Mouse (Mus musculus): Measurements from ENCODE around the gene Lrrc1. TPM values are rescaled to one million over a fixed set of nuclear protein-coding genes. Genes with fewer than 3 reads are reported as not detected.
A peak's percentile ranks its signal among the peaks of the same experiment; 100 is the strongest.

Gene Lrrc1
- polyA plus RNA-seq, 1 experiment from 2014 or later, result 9.4 TPM

GRCm38 (mm10) chr9:77539232-77539631 is 5.4 kb downstream of the Lrrc1 start:
- 95% methylated on average over 9 of the region's 9 CpGs for WGBS
- Histone ChIP-seq H3K4me1 (peaks cover 47% of the 10 kb centered on the region), H3K4me3 (no peak overlapping the region), H3K9me3 (no peaks in the 10 kb centered on the region), H3K27ac (replicated peaks) (no peak overlapping the region), H3K36me3 (no peaks in the 10 kb centered on the region), H3K9ac (replicated peaks) (no peak overlapping the region), H3K4me2 (replicated peaks) (no peak overlapping the region), H3K27me3 (no peaks in the 10 kb centered on the region)
- no peak for ATAC-seq (replicated peaks)

- Histone ChIP-seq H3K9me3 (no peaks in the 10 kb centered on the region), H3K9ac (replicated peaks) (no peak overlapping the region), H3K4me2 (replicated peaks) (no peak overlapping the region), H3K36me3 (no peaks in the 10 kb centered on the region), H3K27me3 (no peaks in the 10 kb centered on the region), H3K4me3 (no peak overlapping the region), H3K4me1 (peaks cover 37% of the 10 kb centered on the region), H3K27ac (replicated peaks) (no peak overlapping the region)
- 86% methylated on average over 10 of the region's 10 CpGs for WGBS
- ATAC-seq (replicated peaks), result no peak
Observed at GRCm38 (mm10) chr9:77537357-77537756, 7.3 kb downstream of the Lrrc1 start.

- Histone ChIP-seq H3K4me2 (replicated peaks) (no peak overlapping the region), H3K36me3 (no peaks in the 10 kb centered on the region), H3K27ac (replicated peaks) (no peak overlapping the region), H3K9ac (replicated peaks) (no peak overlapping the region), H3K9me3 (no peaks in the 10 kb centered on the region), H3K27me3 (no peaks in the 10 kb centered on the region), H3K4me1 (peaks cover 32% of the 10 kb centered on the region), H3K4me3 (no peak overlapping the region)
- WGBS, result 75% methylated on average over 7 of the region's 7 CpGs
- no peak for ATAC-seq (replicated peaks)
Observed at GRCm38 (mm10) chr9:77536832-77537231, 7.8 kb downstream of the Lrrc1 start.

- WGBS, result 39% methylated on average over 6 of the region's 6 CpGs
- H3K9ac ChIP-seq (replicated peaks), result no peak overlapping the region
- no peak for ATAC-seq (replicated peaks)
- no peaks in the 10 kb centered on the region for H3K27me3 ChIP-seq
- H3K4me1 ChIP-seq, result peaks cover 32% of the 10 kb centered on the region
- no peak overlapping the region for H3K27ac ChIP-seq (replicated peaks)
- H3K4me3 ChIP-seq, result no peak overlapping the region
- no peaks in the 10 kb centered on the region for H3K36me3 ChIP-seq
- no peaks in the 10 kb centered on the region for H3K9me3 ChIP-seq
- H3K4me2 ChIP-seq (replicated peaks), result no peak overlapping the region
Observed at GRCm38 (mm10) chr9:77536286-77536685, 8.4 kb downstream of the Lrrc1 start.

GRCm38 (mm10) chr9:77535021-77535744 is 9.5 kb downstream of the Lrrc1 start:
- H3K27ac ChIP-seq (replicated peaks), result no peak overlapping the region
- no peaks in the 10 kb centered on the region for H3K27me3 ChIP-seq
- no peak overlapping the region for H3K9ac ChIP-seq (replicated peaks)
- H3K36me3 ChIP-seq, result no peaks in the 10 kb centered on the region
- ATAC-seq (replicated peaks), result peak; percentile 53
- peak overlapping the region; percentile 21 for H3K4me2 ChIP-seq (replicated peaks)
- no peaks in the 10 kb centered on the region for H3K9me3 ChIP-seq
- peaks cover 32% of the 10 kb centered on the region for H3K4me1 ChIP-seq
- WGBS, result 18% methylated on average over 17 of the region's 17 CpGs
- 0 out of 2 replicates have a peak overlapping the region, but pooled peaks have one; percentile 5 for H3K4me3 ChIP-seq

- Histone ChIP-seq H3K4me3 (no peak overlapping the region), H3K27ac (replicated peaks) (no peak overlapping the region), H3K4me2 (replicated peaks) (no peak overlapping the region), H3K27me3 (no peaks in the 10 kb centered on the region), H3K9ac (replicated peaks) (no peak overlapping the region), H3K9me3 (no peaks in the 10 kb centered on the region), H3K36me3 (no peaks in the 10 kb centered on the region), H3K4me1 (peaks cover 14% of the 10 kb centered on the region)
- WGBS, result 84% methylated on average over 5 of the region's 5 CpGs
- ATAC-seq (replicated peaks), result no peak
Observed at GRCm38 (mm10) chr9:77528379-77529041, 16.2 kb downstream of the Lrrc1 start.

- H3K9ac ChIP-seq (replicated peaks), result no peak overlapping the region
- ATAC-seq (replicated peaks), result no peak
- peaks cover 14% of the 10 kb centered on the region for H3K4me1 ChIP-seq
- no peak overlapping the region for H3K4me3 ChIP-seq
- no peak overlapping the region for H3K4me2 ChIP-seq (replicated peaks)
- H3K27me3 ChIP-seq, result no peaks in the 10 kb centered on the region
- H3K27ac ChIP-seq (replicated peaks), result no peak overlapping the region
- WGBS, result 70% methylated on average over 6 of the region's 6 CpGs
- H3K36me3 ChIP-seq, result no peaks in the 10 kb centered on the region
- no peaks in the 10 kb centered on the region for H3K9me3 ChIP-seq
Observed at GRCm38 (mm10) chr9:77527170-77527569, 17.5 kb downstream of the Lrrc1 start.

GRCm38 (mm10) chr9:77526715-77527114 is 18.0 kb downstream of the Lrrc1 start:
- H3K9me3 ChIP-seq, result no peaks in the 10 kb centered on the region
- WGBS, result 20% methylated on average over 2 of the region's 2 CpGs
- H3K27me3 ChIP-seq, result no peaks in the 10 kb centered on the region
- no peak overlapping the region for H3K4me2 ChIP-seq (replicated peaks)
- ATAC-seq (replicated peaks), result no peak
- H3K36me3 ChIP-seq, result no peaks in the 10 kb centered on the region
- no peak overlapping the region for H3K9ac ChIP-seq (replicated peaks)
- H3K27ac ChIP-seq (replicated peaks), result no peak overlapping the region
- H3K4me3 ChIP-seq, result no peak overlapping the region
- peaks cover 14% of the 10 kb centered on the region for H3K4me1 ChIP-seq

- 54% methylated on average over 16 of the region's 16 CpGs for WGBS
- Histone ChIP-seq H3K4me3 (no peak overlapping the region), H3K9me3 (no peaks in the 10 kb centered on the region), H3K4me1 (peaks cover 14% of the 10 kb centered on the region), H3K27ac (replicated peaks) (no peak overlapping the region), H3K4me2 (replicated peaks) (no peak overlapping the region), H3K9ac (replicated peaks) (no peak overlapping the region), H3K36me3 (no peaks in the 10 kb centered on the region), H3K27me3 (no peaks in the 10 kb centered on the region)
- ATAC-seq (replicated peaks), result no peak
Observed at GRCm38 (mm10) chr9:77525595-77526295, 18.9 kb downstream of the Lrrc1 start.

- no peak for ATAC-seq (replicated peaks)
- H3K36me3 ChIP-seq, result no peaks in the 10 kb centered on the region
- H3K27ac ChIP-seq (replicated peaks), result no peak overlapping the region
- peaks cover 14% of the 10 kb centered on the region for H3K4me1 ChIP-seq
- H3K4me2 ChIP-seq (replicated peaks), result no peak overlapping the region
- WGBS, result 86% methylated on average over 4 of the region's 4 CpGs
- no peaks in the 10 kb centered on the region for H3K27me3 ChIP-seq
- H3K4me3 ChIP-seq, result no peak overlapping the region
- no peaks in the 10 kb centered on the region for H3K9me3 ChIP-seq
- H3K9ac ChIP-seq (replicated peaks), result no peak overlapping the region
Observed at GRCm38 (mm10) chr9:77523793-77524192, 20.9 kb downstream of the Lrrc1 start.

GRCm38 (mm10) chr9:77522476-77522875 is 22.2 kb downstream of the Lrrc1 start:
- WGBS, result 93% methylated on average over 3 of the region's 3 CpGs
- Histone ChIP-seq H3K9me3 (no peaks in the 10 kb centered on the region), H3K4me1 (peaks cover 14% of the 10 kb centered on the region), H3K27me3 (no peaks in the 10 kb centered on the region), H3K36me3 (no peaks in the 10 kb centered on the region), H3K9ac (replicated peaks) (no peak overlapping the region), H3K27ac (replicated peaks) (no peak overlapping the region), H3K4me3 (no peak overlapping the region), H3K4me2 (replicated peaks) (no peak overlapping the region)
- no peak for ATAC-seq (replicated peaks)

- ATAC-seq (replicated peaks), result no peak
- 93% methylated on average over 2 of the region's 2 CpGs for WGBS
- no peaks in the 10 kb centered on the region for H3K36me3 ChIP-seq
Observed at GRCm38 (mm10) chr9:77519198-77519597, 25.5 kb downstream of the Lrrc1 start.

More at GRCm38 (mm10) chr9:77519198-77519597, 25.5 kb downstream of the Lrrc1 start:
- no peaks in the 10 kb centered on the region for H3K27me3 ChIP-seq
- H3K9me3 ChIP-seq, result no peaks in the 10 kb centered on the region
- no peaks in the 10 kb centered on the region for H3K4me1 ChIP-seq
- H3K9ac ChIP-seq (replicated peaks), result no peak overlapping the region
- H3K4me2 ChIP-seq (replicated peaks), result no peak overlapping the region
- no peak overlapping the region for H3K27ac ChIP-seq (replicated peaks)
- H3K4me3 ChIP-seq, result no peak overlapping the region
